Mouse (Mus musculus): Measurements from ENCODE around the gene Vmn2r67.
"Not testable (repeated sequence)": the region's sequence is repeated elsewhere in the genome, so short reads cannot be mapped to it uniquely, and the experiment has no call there.

Gene Vmn2r67

GRCm38 (mm10) chr7:85155898-85156297 lies at the start of gene Vmn2r67:
Vmn2r67 (minus strand) TSS chr7:85155998.
- DNase-seq (ENCODE audit: inconsistent age in 2 of 2, low spot score in 1 of 2), result no peak

- DNase-seq (ENCODE audit: inconsistent age in 2 of 2, low spot score in 1 of 2), result not testable (repeated sequence)
Measured at GRCm38 (mm10) chr7:85104531-85104930, 51.3 kb downstream of the Vmn2r67 start.
